12 mouse cellular contexts compared by ENCODE assay signal in genomic region chr3:133244027-133244426, GRCm38 (mm10). TPM values are rescaled to one million over a fixed set of nuclear protein-coding genes. Genes with fewer than 3 reads are reported as not detected.
DNase-seq lines count a peak whose midpoint lies in the region; ATAC-seq lines count a peak whose summit lies in the region.
"Had no signal": no experiment of that assay in that cellular context is flagged by ENCODE, and none has a peak within 500 bp of the region (broad histone marks: within the 10 kb centered on the region; RNA-seq: fewer than 3 reads in every experiment).

No protein-coding gene starts in this region.

- WGBS in forebrain, embryonic 13.5 days: 51% methylated on average over 9 of the region's 9 CpGs
- 79% methylated on average over 9 of the region's 9 CpGs for WGBS in liver, embryonic 11.5 days

- no peak overlapping the region for H3K9ac ChIP-seq in forebrain, embryonic 13.5 days
- no peak overlapping the region for H3K9ac ChIP-seq in liver, embryonic 11.5 days (ENCODE audit: low read depth, low read length)

- no peak overlapping the region for H3K4me2 ChIP-seq in forebrain, embryonic 13.5 days
- H3K4me2 ChIP-seq in liver, embryonic 11.5 days: no peak overlapping the region

- no peaks in the 10 kb centered on the region for H3K9me3 ChIP-seq in forebrain, embryonic 13.5 days (replicated peaks)
- H3K9me3 ChIP-seq in liver, embryonic 11.5 days (ENCODE audit: control insufficient read depth, low read length): no peaks in the 10 kb centered on the region

- no peaks in the 10 kb centered on the region for H3K36me3 ChIP-seq in forebrain, embryonic 13.5 days (ENCODE audit: poor library complexity, severe bottlenecking)
- H3K36me3 ChIP-seq in liver, embryonic 11.5 days (ENCODE audit: control insufficient read depth, insufficient read depth, low read length): no peaks in the 10 kb centered on the region

- no peaks in the 10 kb centered on the region for H3K27me3 ChIP-seq in forebrain, embryonic 13.5 days
- no peaks in the 10 kb centered on the region for H3K27me3 ChIP-seq in liver, embryonic 11.5 days (replicated peaks; ENCODE audit: control insufficient read depth, insufficient read depth, low read length)

- ATAC-seq in forebrain, embryonic 13.5 days: peak; percentile 89
- ATAC-seq in activated CD4-positive, CD25-positive, alpha-beta regulatory T cell, adult 4 months: no peak
- ATAC-seq in liver, embryonic 11.5 days (replicated peaks; ENCODE audit: low FRiP score): no peak

- H3K4me3 ChIP-seq in forebrain, embryonic 13.5 days: no peak overlapping the region
- H3K4me3 ChIP-seq in liver, embryonic 11.5 days (ENCODE audit: low read depth, low read length): no peak overlapping the region

- H3K4me1 ChIP-seq in forebrain, embryonic 13.5 days: peaks cover 6% of the 10 kb centered on the region
- H3K4me1 ChIP-seq in liver, embryonic 11.5 days (replicated peaks; ENCODE audit: control insufficient read depth, insufficient read depth, low read length): no peaks in the 10 kb centered on the region

- peak; percentile 88 for DNase-seq in brain, adult 2 months (ENCODE audit: low read depth, low spot score)
- peak; percentile 29 for DNase-seq in layer of hippocampus, adult 9-11 months
- peak; percentile 18 for DNase-seq in retina, adult 2 months (ENCODE audit: low read depth, low spot score)
- no peak for DNase-seq in urinary bladder, postnatal 10 days (ENCODE audit: low spot score)
- DNase-seq in liver, embryonic 11.5 days (ENCODE audit: low spot score): no peak
- DNase-seq: heart, adult 18-20 months; kidney, adult 18-20 months; spleen, adult 18-20 months; thymus, postnatal 36 days had no signal

- H3K27ac ChIP-seq in forebrain, embryonic 13.5 days: no peak overlapping the region
- H3K27ac ChIP-seq in liver, embryonic 11.5 days (ENCODE audit: low read depth, low read length): no peak overlapping the region

RNA-seq across cellular contexts. Expression of gene Arhgef38, which starts 9.3 kb away (rescaled TPM):
- 0.03 TPM in 1 of 2 replicates, not detected in the other for polyA plus RNA-seq in forebrain, embryonic 13.5 days (2015; fragmentation: Nextera tagmentation; extraction: Ambion mirVana)
- polyA plus RNA-seq in activated CD4-positive, CD25-positive, alpha-beta regulatory T cell, adult 4 months (2017; shearing (Covaris generic)): not detected
- not detected in 2 replicates for polyA plus RNA-seq in liver, embryonic 11.5 days (2014; fragmentation: Nextera tagmentation; extraction: Ambion mirVana)
- polyA plus RNA-seq: liver, adult 2 months had no signal

Comparison
In these comparisons a context has a peak if more than half of its experiments do, and no peak if none do; other contexts are left out.
1. DNase-seq: peak in brain, adult 2 months (single experiment), layer of hippocampus, adult 9-11 months (single experiment) and retina, adult 2 months (single experiment); none in urinary bladder, postnatal 10 days (single experiment) and liver, embryonic 11.5 days (single experiment).